Mouse (Mus musculus) intestine, postnatal 0 days (tissue): ENCODE results near the gene Ltb. TPM values are rescaled to one million over a fixed set of nuclear protein-coding genes. Genes with fewer than 3 reads are reported as not detected.

Experiments used
- ATAC-seq: fragments of 200-750 bp; cut with Nextera tagmentation; 2 replicates; pipeline ENCODE4 v1.8.0; 2017; ENCODE audit warnings: mild to moderate bottlenecking, moderate TSS enrichment, moderate library complexity
- H3K27ac ChIP-seq: fragments of 300-500 bp; sonication (generic); 2 replicates; pipeline ENCODE4 v1.5.1; 2014; ENCODE audit warnings: mild to moderate bottlenecking, low read depth, low read length, moderate library complexity
- H3K27me3 ChIP-seq: fragments of 300-500 bp; sonication (generic); replicated peaks from 2 replicates; pipeline ENCODE4 v1.6.1; 2014; ENCODE audit warnings: low read length, mixed read lengths; ENCODE audit not compliant: control insufficient read depth, insufficient read depth
- H3K36me3 ChIP-seq: fragments of 300-500 bp; sonication (generic); 2 replicates; pipeline ENCODE4 v1.6.1; 2014; ENCODE audit warnings: mild to moderate bottlenecking, moderate library complexity; ENCODE audit not compliant: control insufficient read depth, insufficient read depth
- H3K4me1 ChIP-seq: fragments of 300-500 bp; sonication (generic); replicated peaks from 2 replicates; pipeline ENCODE4 v1.6.1; 2014; ENCODE audit warnings: antibody characterized with exemption, low read length, mixed read lengths; ENCODE audit not compliant: control insufficient read depth, insufficient read depth
- H3K4me2 ChIP-seq: fragments of 300-500 bp; sonication (generic); replicated peaks from 2 replicates; pipeline ENCODE4 v1.6.1; 2014; ENCODE audit warnings: low read depth, mild to moderate bottlenecking, moderate library complexity
- H3K4me3 ChIP-seq: fragments of 300-500 bp; sonication (generic); 2 replicates; pipeline ENCODE4 v1.5.1; 2014; ENCODE audit warnings: low read depth, low read length
- H3K9ac ChIP-seq: fragments of 300-500 bp; sonication (generic); 2 replicates; pipeline ENCODE4 v1.6.1; 2014; ENCODE audit warnings: mild to moderate bottlenecking, low read depth, low read length
- H3K9me3 ChIP-seq: fragments of 300-500 bp; sonication (generic); 2 replicates; pipeline ENCODE4 v1.6.1; 2016; ENCODE audit warnings: mixed run types; ENCODE audit not compliant: control insufficient read depth
- CTCF ChIP-seq: sonication (generic); IDR thresholded peaks from 2 replicates; pipeline ENCODE4 v1.5.1; 2016; ENCODE audit warnings: low read depth, mild to moderate bottlenecking, control low read depth, antibody characterized with exemption, moderate library complexity
- WGBS: fragments of 180-500 bp; shearing (Covaris S2); extraction: QIAGEN DNeasy Blood & Tissue Kit; methylation state at CpG from one replicate; pipeline ENCODE4 v1.1.7; 2014; 5-methylcytosine and 5-hydroxymethylcytosine counted together
- polyA plus RNA-seq: library from polyadenylated mRNA; unstranded; fragments of >200 nt; fragmentation: Nextera tagmentation; extraction: Ambion mirVana; gene quantifications from 2 replicates; pipeline ENCODE4 v1.2.1, GENCODE M21; 2015

The Ltb gene
- polyA plus RNA-seq, 1 experiment from 2014 or later = 1.7 TPM

GRCm38 (mm10) chr17:35218516-35219193, 24.4 kb downstream of the Ltb start:
- no peaks in the 10 kb centered on the region for H3K4me1 ChIP-seq
- WGBS = 83% methylated on average over 18 of the region's 18 CpGs
- H3K27ac ChIP-seq = no peak overlapping the region
- H3K4me3 ChIP-seq = no peak overlapping the region
- H3K9me3 ChIP-seq = no peaks in the 10 kb centered on the region
- ATAC-seq = no peak
- no peak overlapping the region for H3K9ac ChIP-seq
- H3K36me3 ChIP-seq = peaks cover 35% of the 10 kb centered on the region
- no peak for TF ChIP-seq CTCF
- H3K4me2 ChIP-seq = peak overlapping the region; percentile 21; the same call in 1 of the 2 replicates
- no peaks in the 10 kb centered on the region for H3K27me3 ChIP-seq

- TF ChIP-seq CTCF = no peak
- 69% methylated on average over 6 of the region's 6 CpGs for WGBS
- Histone ChIP-seq H3K9ac (no peak overlapping the region), H3K4me2 (no peak overlapping the region), H3K27ac (no peak overlapping the region), H3K4me3 (no peak overlapping the region), H3K9me3 (no peaks in the 10 kb centered on the region), H3K4me1 (no peaks in the 10 kb centered on the region), H3K27me3 (no peaks in the 10 kb centered on the region), H3K36me3 (peaks cover 36% of the 10 kb centered on the region)
- ATAC-seq = no peak
Observed at GRCm38 (mm10) chr17:35219601-35220041, 25.4 kb downstream of the Ltb start.

- no peak within 1 kb of the TSS for H3K4me3 ChIP-seq
- no peaks in the 10 kb centered on the region for H3K4me1 ChIP-seq
- H3K9me3 ChIP-seq = no peaks in the 10 kb centered on the region
- H3K27ac ChIP-seq = peak within 1 kb of the TSS; percentile 47; the same call in 1 of the 2 replicates
- WGBS = 71% methylated on average over 28 of the region's 28 CpGs
- H3K9ac ChIP-seq = no peak within 1 kb of the TSS
- peaks cover 36% of the 10 kb centered on the region for H3K36me3 ChIP-seq
- TF ChIP-seq CTCF = no peak
- ATAC-seq = no peak
- 0 out of 2 replicates have a peak within 1 kb of the TSS, but pooled peaks have one; percentile 13 for H3K4me2 ChIP-seq
- H3K27me3 ChIP-seq = no peaks in the 10 kb centered on the region
Observed at GRCm38 (mm10) chr17:35220156-35220952, 26.1 kb downstream of the Ltb start, which contains the start of gene Gm16181. Gene Gm16181 (plus strand): TSS chr17:35220834.

GRCm38 (mm10) chr17:35222299-35222698, 28.1 kb downstream of the Ltb start:
- Histone ChIP-seq H3K4me1 (no peaks in the 10 kb centered on the region), H3K9me3 (no peaks in the 10 kb centered on the region), H3K27ac (no peak overlapping the region), H3K36me3 (peaks cover 38% of the 10 kb centered on the region), H3K4me2 (no peak overlapping the region), H3K4me3 (no peak overlapping the region), H3K9ac (no peak overlapping the region), H3K27me3 (no peaks in the 10 kb centered on the region)
- no peak for TF ChIP-seq CTCF
- 69% methylated on average over 6 of the region's 6 CpGs for WGBS
- no peak for ATAC-seq

GRCm38 (mm10) chr17:35224641-35225040, 30.4 kb downstream of the Ltb start:
- TF ChIP-seq CTCF = 0 out of 2 replicates have a peak, but pooled peaks have one; percentile 14
- no peak overlapping the region for H3K9ac ChIP-seq
- ATAC-seq = no peak
- H3K27me3 ChIP-seq = no peaks in the 10 kb centered on the region
- 96% methylated on average over 4 of the region's 4 CpGs for WGBS
- H3K4me2 ChIP-seq = no peak overlapping the region
- no peaks in the 10 kb centered on the region for H3K9me3 ChIP-seq
- no peaks in the 10 kb centered on the region for H3K4me1 ChIP-seq
- H3K36me3 ChIP-seq = peaks cover 60% of the 10 kb centered on the region
- H3K4me3 ChIP-seq = no peak overlapping the region
- no peak overlapping the region for H3K27ac ChIP-seq

- Histone ChIP-seq H3K4me2 (no peak overlapping the region), H3K36me3 (peaks cover 61% of the 10 kb centered on the region), H3K9me3 (no peaks in the 10 kb centered on the region), H3K27ac (no peak overlapping the region), H3K4me3 (no peak overlapping the region), H3K4me1 (no peaks in the 10 kb centered on the region), H3K9ac (no peak overlapping the region), H3K27me3 (no peaks in the 10 kb centered on the region)
- WGBS = 93% methylated on average over 5 of the region's 5 CpGs
- no peak for TF ChIP-seq CTCF
- ATAC-seq = no peak
Observed at GRCm38 (mm10) chr17:35225456-35225855, 31.2 kb downstream of the Ltb start.
